Mouse (Mus musculus) ES-E14 (cell line): ENCODE results near the gene Sp140.
"Not testable (repeated sequence)": the region's sequence is repeated elsewhere in the genome, so short reads cannot be mapped to it uniquely, and the experiment has no call there.

ENCODE experiments used
- CHD2 ChIP-seq: IDR thresholded peaks from 2 replicates; pipeline ENCODE4 v1.6.1; 2014; ENCODE audit warnings: mild to moderate bottlenecking, low read depth, low read length, inconsistent platforms
- HCFC1 ChIP-seq: IDR thresholded peaks from 2 replicates; pipeline ENCODE4 v1.6.1; 2012; ENCODE audit warnings: low read length, inconsistent platforms, borderline replicate concordance; ENCODE audit not compliant: insufficient read depth
- MAFK ChIP-seq: IDR thresholded peaks from 2 replicates; pipeline ENCODE4 v1.6.1; 2014; ENCODE audit warnings: mild to moderate bottlenecking, low read depth, low read length, inconsistent platforms; ENCODE audit not compliant: insufficient read depth
- ZC3H11A ChIP-seq: IDR thresholded peaks from 2 replicates; pipeline ENCODE4 v1.6.1; 2012; ENCODE audit warnings: low read depth, mild to moderate bottlenecking, inconsistent platforms, low read length, borderline replicate concordance
- ZNF384 ChIP-seq: IDR thresholded peaks from 2 replicates; pipeline ENCODE4 v1.6.1; 2012; ENCODE audit warnings: low read depth, low read length, inconsistent platforms

DNA sequence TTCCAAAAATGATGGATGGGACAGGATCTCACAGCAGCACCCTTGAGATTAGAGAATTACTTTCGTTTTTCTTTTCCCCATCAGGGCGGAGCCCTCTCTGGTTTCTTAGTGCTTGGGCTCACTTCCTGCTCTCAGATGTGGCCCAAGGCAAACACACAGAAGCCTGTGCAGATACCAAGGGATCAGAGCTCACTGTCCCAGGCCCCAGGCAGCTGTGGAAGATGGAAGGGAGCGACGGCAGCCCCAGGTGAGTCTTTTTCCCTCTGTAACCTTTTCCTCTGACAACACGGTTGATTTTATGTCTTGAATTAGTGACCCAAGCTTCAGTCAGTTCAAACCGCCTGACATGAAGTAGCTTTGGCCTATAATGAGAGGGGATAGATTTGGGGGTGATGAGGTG is 49.7 kb downstream of the Sp140 start, which contains the start of gene Sp100:
- TF ChIP-seq ZC3H11A, MAFK, HCFC1, CHD2, ZNF384: not testable (repeated sequence)
